Mouse (Mus musculus) gastrocnemius, postnatal 4 days (tissue): ENCODE data around the gene Eme2. TPM values are rescaled to one million over a fixed set of nuclear protein-coding genes. Genes with fewer than 3 reads are reported as not detected.
"Not testable (repeated sequence)": the region's sequence is repeated elsewhere in the genome, so short reads cannot be mapped to it uniquely, and the experiment has no call there.

Source experiments
- DNase-seq, 2 experiments: peaks; one replicate each; pipeline ENCODE4 v3.0.0; 2021 to 2022; ENCODE audit warnings: low spot score in 2 of 2, mixed read lengths in 2 of 2
- long read RNA-seq, 2 experiments: library from polyadenylated mRNA; stranded (forward); transcript quantifications; one replicate each; pipeline ENCODE4 v2.0.0; 2021
- total RNA-seq, 2 experiments: library from RNA; stranded (reverse); gene quantifications; 2 replicates each; pipeline ENCODE4 v1.2.3; 2021

Gene Eme2
- total RNA-seq, result 10 to 100 TPM; 27.8 to 28.0 TPM
- long read RNA-seq, experiment 1, full-length matches to known transcripts, result 11 of 21 reads
- long read RNA-seq, experiment 1, partial matches to known transcripts, result 4 of 21 reads
- long read RNA-seq, experiment 1, other reads (novel, unspliced or antisense), result 6 of 21 reads
- long read RNA-seq, experiment 2, transcript Eme2-202 (8 exons, 1,521 nt), result major isoform, 11 of 32 reads
- long read RNA-seq, experiment 2, partial matches to known transcripts, result 8 of 32 reads
- long read RNA-seq, experiment 2, other reads (novel, unspliced or antisense), result 12 of 32 reads

GRCm38 (mm10) chr17:24894995-24895547, at the start of gene Eme2, which contains the start of gene Mrps34:
Gene Eme2, minus strand, starts transcription at chr17:24895087.
Gene Mrps34, plus strand, starts transcription at chr17:24895116.
- DNase-seq, result peak; percentile 63 to 85

GRCm38 (mm10) chr17:24943589-24943988, 48.7 kb upstream of the Eme2 start:
- not testable (repeated sequence) for DNase-seq

- no peak for DNase-seq
These were observed 48.1 kb upstream of the Eme2 start for GRCm38 (mm10) chr17:24943036-24943435.

- DNase-seq, result not testable (repeated sequence)
These were observed 47.6 kb upstream of the Eme2 start for GRCm38 (mm10) chr17:24942453-24942852.

GRCm38 (mm10) chr17:24937266-24937665, 42.4 kb upstream of the Eme2 start:
- DNase-seq, result no peak

GRCm38 (mm10) chr17:24936259-24937237, 41.7 kb upstream of the Eme2 start, which contains the start of gene Mapk8ip3:
Gene Mapk8ip3, minus strand, starts transcription at chr17:24936977.
- DNase-seq, result peak; percentile 95

- no peak for DNase-seq
These were observed 40.8 kb upstream of the Eme2 start for GRCm38 (mm10) chr17:24935666-24936065.

GRCm38 (mm10) chr17:24934926-24935325, 40.0 kb upstream of the Eme2 start:
- no peak for DNase-seq

GRCm38 (mm10) chr17:24933163-24933562, 38.3 kb upstream of the Eme2 start:
- DNase-seq, result no peak

GRCm38 (mm10) chr17:24932431-24932830, 37.5 kb upstream of the Eme2 start:
- DNase-seq, result no peak

- no peak for DNase-seq
These were observed 34.6 kb upstream of the Eme2 start for GRCm38 (mm10) chr17:24929506-24929905.

- no peak for DNase-seq
These were observed 28.4 kb upstream of the Eme2 start for GRCm38 (mm10) chr17:24923246-24923645.

GRCm38 (mm10) chr17:24913984-24914383, 19.1 kb upstream of the Eme2 start:
- DNase-seq, result no peak

- DNase-seq, result no peak
These were observed 12.7 kb upstream of the Eme2 start for GRCm38 (mm10) chr17:24907591-24907990.

GRCm38 (mm10) chr17:24903767-24904166, 8.9 kb upstream of the Eme2 start:
- peak in 1 of 2 experiments; percentile 7 for DNase-seq

GRCm38 (mm10) chr17:24902671-24903474, 8.0 kb upstream of the Eme2 start:
- peak in 1 of 2 experiments; percentile 17 for DNase-seq

GRCm38 (mm10) chr17:24902124-24902523, 7.2 kb upstream of the Eme2 start:
- DNase-seq, result no peak

GRCm38 (mm10) chr17:24900014-24900413, 5.1 kb upstream of the Eme2 start:
- DNase-seq, result no peak

GRCm38 (mm10) chr17:24899153-24899552, 4.3 kb upstream of the Eme2 start:
- no peak for DNase-seq

GRCm38 (mm10) chr17:24898041-24898854, 3.4 kb upstream of the Eme2 start:
- DNase-seq, result no peak
